Mouse (Mus musculus) c-Kit-positive CD71-positive TER-119-negative erythroid progenitor cells, embryonic 14.5 days (primary cell): ENCODE results near the gene Camsap2.

Source experiments
- DNase-seq: peaks from one replicate; pipeline ENCODE4 v3.0.0-alpha.2; 2013; ENCODE audit warnings: low read depth

The Camsap2 gene

GRCm38 (mm10) chr1:136222386-136222785 lies 123.5 kb downstream of the Camsap2 start:
- DNase-seq: no peak

- DNase-seq: no peak
Measured at GRCm38 (mm10) chr1:136220037-136220871, 125.7 kb downstream of the Camsap2 start.
